In the genomic region with DNA sequence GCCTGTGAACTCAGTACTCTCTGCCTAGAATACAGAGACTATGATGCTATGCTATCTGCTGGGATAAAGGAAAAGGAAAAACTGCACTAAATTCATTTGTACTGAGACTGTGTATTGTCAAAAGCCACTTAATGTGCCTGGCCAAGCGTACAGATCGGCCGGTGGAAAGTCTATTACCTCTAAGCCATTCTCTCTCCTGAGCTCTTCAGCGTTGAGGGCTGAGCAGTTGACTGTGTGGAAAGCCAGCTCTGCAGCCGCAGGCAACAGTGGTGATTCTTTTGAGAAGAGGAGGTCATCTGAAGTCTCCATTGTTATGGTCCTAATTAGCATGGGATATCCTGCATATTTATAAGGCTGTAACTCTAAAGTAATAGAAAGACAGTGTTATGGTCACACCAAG, we compare ENCODE assay signal across 19 mouse cellular contexts. TPM values are rescaled to one million over a fixed set of nuclear protein-coding genes. Genes with fewer than 3 reads are reported as not detected.
DNase-seq lines count a peak whose midpoint lies in the region; ATAC-seq and TF ChIP-seq lines count a peak whose summit lies in the region.
"Had no signal": no experiment of that assay in that cellular context is flagged by ENCODE, and none has a peak within 500 bp of the region (broad histone marks: within the 10 kb centered on the region; RNA-seq: fewer than 3 reads in every experiment).

No protein-coding gene starts in this region.

- peaks cover 7% of the 10 kb centered on the region for H3K4me1 ChIP-seq in cerebellum, adult 2 months (ENCODE audit: control insufficient read depth, insufficient read depth, low read length)
- H3K4me1 ChIP-seq in hindbrain, embryonic 11.5 days (replicated peaks; ENCODE audit: control insufficient read depth, insufficient read depth, low read length) = no peaks in the 10 kb centered on the region
- H3K4me1 ChIP-seq in hindbrain, embryonic 12.5 days = peaks cover 7% of the 10 kb centered on the region; the same call in 1 of the 2 replicates
- 0 out of 2 replicates have a peak, but pooled peaks cover 4% of the 10 kb centered on the region for H3K4me1 ChIP-seq in neural tube, embryonic 11.5 days (ENCODE audit: control insufficient read depth, insufficient read depth, low read length)
- no peaks in the 10 kb centered on the region for H3K4me1 ChIP-seq in neural tube, embryonic 15.5 days
- H3K4me1 ChIP-seq: liver, embryonic 13.5 days; midbrain, embryonic 15.5 days had no signal

- WGBS in cerebellum, adult 2 months = 29% methylated on average over 5 of the region's 5 CpGs
- WGBS in hindbrain, embryonic 11.5 days = 56% methylated on average over 5 of the region's 5 CpGs
- WGBS in hindbrain, embryonic 12.5 days = 45% methylated on average over 5 of the region's 5 CpGs
- WGBS in neural tube, embryonic 11.5 days = 55% methylated on average over 5 of the region's 5 CpGs
- WGBS in neural tube, embryonic 15.5 days = 34% methylated on average over 5 of the region's 5 CpGs

- no peak overlapping the region for H3K4me2 ChIP-seq in hindbrain, embryonic 11.5 days (replicated peaks; ENCODE audit: low read depth, low read length)
- H3K4me2 ChIP-seq in hindbrain, embryonic 12.5 days (replicated peaks) = no peak overlapping the region
- no peak overlapping the region for H3K4me2 ChIP-seq in neural tube, embryonic 11.5 days (ENCODE audit: low read depth)
- H3K4me2 ChIP-seq in neural tube, embryonic 15.5 days = no peak overlapping the region
- H3K4me2 ChIP-seq: liver, embryonic 13.5 days; midbrain, embryonic 15.5 days had no signal

- H3K4me3 ChIP-seq in cerebellum, adult 2 months (replicated peaks; ENCODE audit: insufficient read depth, low read depth, low read length) = no peak overlapping the region
- H3K4me3 ChIP-seq in hindbrain, embryonic 11.5 days (ENCODE audit: low read depth, low read length) = no peak overlapping the region
- no peak overlapping the region for H3K4me3 ChIP-seq in hindbrain, embryonic 12.5 days
- no peak overlapping the region for H3K4me3 ChIP-seq in neural tube, embryonic 11.5 days (ENCODE audit: low read depth, low read length)
- H3K4me3 ChIP-seq in neural tube, embryonic 15.5 days (replicated peaks) = no peak overlapping the region
- H3K4me3 ChIP-seq: forebrain, embryonic 10.5 days; liver, embryonic 13.5 days; midbrain, embryonic 15.5 days; myocyte had no signal

- H3K36me3 ChIP-seq in hindbrain, embryonic 11.5 days (ENCODE audit: control insufficient read depth, insufficient read depth, low read length) = peaks cover 6% of the 10 kb centered on the region; the same call in 1 of the 2 replicates
- H3K36me3 ChIP-seq in hindbrain, embryonic 12.5 days = peaks cover 51% of the 10 kb centered on the region
- H3K36me3 ChIP-seq in neural tube, embryonic 11.5 days (ENCODE audit: control insufficient read depth, insufficient read depth, low read length) = peaks cover 3% of the 10 kb centered on the region
- peaks cover 63% of the 10 kb centered on the region for H3K36me3 ChIP-seq in neural tube, embryonic 15.5 days

- no peak overlapping the region for H3K9ac ChIP-seq in hindbrain, embryonic 11.5 days (ENCODE audit: low read depth, low read length)
- no peak overlapping the region for H3K9ac ChIP-seq in hindbrain, embryonic 12.5 days
- H3K9ac ChIP-seq in neural tube, embryonic 11.5 days (ENCODE audit: low read length) = no peak overlapping the region
- H3K9ac ChIP-seq in neural tube, embryonic 15.5 days (replicated peaks) = no peak overlapping the region
- H3K9ac ChIP-seq: liver, embryonic 13.5 days; midbrain, embryonic 15.5 days had no signal

- no peak overlapping the region for H3K27ac ChIP-seq in cerebellum, adult 2 months (ENCODE audit: insufficient read depth, low read length)
- no peak overlapping the region for H3K27ac ChIP-seq in hindbrain, embryonic 11.5 days (ENCODE audit: low read depth, low read length)
- no peak overlapping the region for H3K27ac ChIP-seq in hindbrain, embryonic 12.5 days
- no peak overlapping the region; the same call in 1 of the 2 replicates for H3K27ac ChIP-seq in neural tube, embryonic 11.5 days (ENCODE audit: low read depth, low read length)
- no peak overlapping the region for H3K27ac ChIP-seq in neural tube, embryonic 15.5 days (replicated peaks)
- H3K27ac ChIP-seq: forebrain, embryonic 10.5 days; liver, embryonic 13.5 days; midbrain, embryonic 15.5 days; stomach, postnatal 0 days had no signal

- no peaks in the 10 kb centered on the region for H3K27me3 ChIP-seq in cerebellum, adult 2 months (ENCODE audit: control insufficient read depth, insufficient read depth, low read length)
- no peaks in the 10 kb centered on the region for H3K27me3 ChIP-seq in hindbrain, embryonic 11.5 days (ENCODE audit: control insufficient read depth, insufficient read depth, low read length)
- no peaks in the 10 kb centered on the region for H3K27me3 ChIP-seq in hindbrain, embryonic 12.5 days
- H3K27me3 ChIP-seq in neural tube, embryonic 11.5 days (ENCODE audit: control insufficient read depth, insufficient read depth, low read length) = no peaks in the 10 kb centered on the region
- no peaks in the 10 kb centered on the region for H3K27me3 ChIP-seq in neural tube, embryonic 15.5 days (replicated peaks)
- H3K27me3 ChIP-seq: liver, embryonic 13.5 days; midbrain, embryonic 15.5 days had no signal

- ATAC-seq in hindbrain, embryonic 11.5 days (ENCODE audit: low FRiP score) = no peak
- ATAC-seq in hindbrain, embryonic 12.5 days (ENCODE audit: low FRiP score) = no peak
- ATAC-seq in neural tube, embryonic 11.5 days (ENCODE audit: insufficient read depth, low FRiP score, low TSS enrichment) = peak; percentile 55
- ATAC-seq in neural tube, embryonic 15.5 days (ENCODE audit: low FRiP score) = no peak
- ATAC-seq: intestine, postnatal 0 days; midbrain, embryonic 15.5 days had no signal

- no peak for TF ChIP-seq CTCF in cerebellum, adult 2 months (IDR thresholded peaks at IDR 0.05; ENCODE audit: borderline replicate concordance, insufficient read depth, low read depth, low read length)

- no peak for TF ChIP-seq POLR2A in cerebellum, adult 2 months (IDR thresholded peaks at IDR 0.05; ENCODE audit: borderline replicate concordance, insufficient read depth, low read length)

- peak; percentile 18 to 30 for DNase-seq in cerebellum, adult 2 months
- DNase-seq in cerebellum, postnatal 4 days (ENCODE audit: low spot score in 2 of 2) = no peak
- DNase-seq in hindbrain, embryonic 11.5 days (ENCODE audit: low spot score) = peak; percentile 9
- no peak for DNase-seq in neural tube, embryonic 11.5 days (ENCODE audit: low spot score)
- peak; percentile 13 for DNase-seq in mesoderm, embryonic 11.5 days (ENCODE audit: low read depth, low spot score)
- DNase-seq in thymus, postnatal 14 days = no peak
- DNase-seq: adrenal gland, postnatal 10 days; heart, postnatal 4 days; kidney, postnatal 25 days; liver, embryonic 13.5 days; lung, adult 2 months; lung, postnatal 14 days had no signal

- no peaks in the 10 kb centered on the region for H3K9me3 ChIP-seq in hindbrain, embryonic 11.5 days (ENCODE audit: control insufficient read depth, low read length)
- no peaks in the 10 kb centered on the region for H3K9me3 ChIP-seq in hindbrain, embryonic 12.5 days (replicated peaks)
- H3K9me3 ChIP-seq in neural tube, embryonic 11.5 days (ENCODE audit: control insufficient read depth, low read length) = no peaks in the 10 kb centered on the region
- no peaks in the 10 kb centered on the region for H3K9me3 ChIP-seq in neural tube, embryonic 15.5 days (replicated peaks)
- H3K9me3 ChIP-seq: forebrain, embryonic 10.5 days; liver, embryonic 13.5 days; midbrain, embryonic 15.5 days had no signal

RNA-seq across cellular contexts. Expression of gene Ackr4, which starts 55.6 kb away (rescaled TPM):
- polyA plus RNA-seq in cerebellum, adult 2 months (2012; rRNA removed) = 2.8 and 4.2 TPM in 2 replicates
- 0.31 and 0.38 TPM in 2 replicates for polyA plus RNA-seq in hindbrain, embryonic 11.5 days (2014; fragmentation: Nextera tagmentation; extraction: Ambion mirVana)
- 0.66 and 0.68 TPM in 2 replicates for polyA plus RNA-seq in hindbrain, embryonic 12.5 days (2016; fragmentation: Nextera tagmentation; extraction: Ambion mirVana)
- polyA plus RNA-seq in neural tube, embryonic 11.5 days (2014; fragmentation: Nextera tagmentation; extraction: Ambion mirVana) = 0.18 and 0.52 TPM in 2 replicates
- polyA plus RNA-seq in neural tube, embryonic 15.5 days (2015; fragmentation: Nextera tagmentation; extraction: Ambion mirVana) = 3.3 and 8.8 TPM in 2 replicates

Comparison
In these comparisons a context has a peak if more than half of its experiments do, and no peak if none do; other contexts are left out.
1. DNase-seq: peak in cerebellum, adult 2 months (2 of 2), hindbrain, embryonic 11.5 days (single experiment) and mesoderm, embryonic 11.5 days (single experiment); none in cerebellum, postnatal 4 days (0 of 2), neural tube, embryonic 11.5 days (single experiment) and thymus, postnatal 14 days (single experiment).